Mouse (Mus musculus) heart, embryonic 14.5 days (tissue): Measurements from ENCODE around the gene Slc34a2. TPM values are rescaled to one million over a fixed set of nuclear protein-coding genes. Genes with fewer than 3 reads are reported as not detected.

Experiments
- ATAC-seq: fragments of 200-750 bp; cut with Nextera tagmentation; 2 replicates; pipeline ENCODE4 v1.8.0; 2017; ENCODE audit warnings: low read depth, moderate TSS enrichment; ENCODE audit not compliant: insufficient number of reproducible peaks, insufficient read depth, low FRiP score
- H3K27ac ChIP-seq, 2 experiments: fragments of 200-500 bp in 1 of 2; fragments of 300-500 bp in 1 of 2; sonication (generic) in 1 of 2; replicated peaks in 1 of 2; 2 replicates each; pipeline ENCODE4 v1.5.1; 2012 to 2014; ENCODE audit warnings: low read depth in 2 of 2, low read length in 2 of 2, control low read depth in 1 of 2, mild to moderate bottlenecking in 1 of 2, mixed read lengths in 1 of 2; ENCODE audit not compliant: control insufficient read depth in 1 of 2, insufficient read depth in 1 of 2
- H3K27me3 ChIP-seq: fragments of 300-500 bp; sonication (generic); 2 replicates; pipeline ENCODE4 v1.6.1; 2014; ENCODE audit warnings: mild to moderate bottlenecking, low read length, control low read depth; ENCODE audit not compliant: control insufficient read depth, insufficient read depth
- H3K36me3 ChIP-seq: fragments of 300-500 bp; sonication (generic); 2 replicates; pipeline ENCODE4 v1.6.1; 2014; ENCODE audit warnings: mild to moderate bottlenecking, control low read depth, low read length, mixed read lengths; ENCODE audit not compliant: control insufficient read depth, insufficient read depth
- H3K4me1 ChIP-seq, 2 experiments: fragments of 200-500 bp in 1 of 2; fragments of 300-500 bp in 1 of 2; sonication (generic) in 1 of 2; 2 replicates each; pipeline ENCODE4 v1.6.1; 2012 to 2014; ENCODE audit warnings: low read length in 2 of 2, control low read depth in 1 of 2, mixed read lengths in 1 of 2; ENCODE audit not compliant: control insufficient read depth in 2 of 2, insufficient read depth in 2 of 2
- H3K4me2 ChIP-seq: fragments of 300-500 bp; sonication (generic); 2 replicates; pipeline ENCODE4 v1.6.1; 2014; ENCODE audit warnings: mild to moderate bottlenecking, low read length
- H3K4me3 ChIP-seq, 2 experiments: fragments of 200-500 bp in 1 of 2; fragments of 300-500 bp in 1 of 2; sonication (generic) in 1 of 2; 2 replicates each; pipeline ENCODE4 v1.5.1; 2012 to 2014; ENCODE audit warnings: low read length in 2 of 2, mild to moderate bottlenecking in 2 of 2, control low read depth in 1 of 2, low read depth in 1 of 2, moderate library complexity in 1 of 2; ENCODE audit not compliant: control insufficient read depth in 1 of 2, insufficient read depth in 1 of 2
- H3K9ac ChIP-seq: fragments of 300-500 bp; sonication (generic); 2 replicates; pipeline ENCODE4 v1.6.1; 2014; ENCODE audit warnings: mild to moderate bottlenecking, low read length
- H3K9me3 ChIP-seq: fragments of 300-500 bp; sonication (generic); 2 replicates; pipeline ENCODE4 v1.6.1; 2016; ENCODE audit warnings: low read length, control low read depth; ENCODE audit not compliant: control insufficient read depth
- WGBS: fragments of 180-500 bp; shearing (Covaris S2); extraction: QIAGEN DNeasy Blood & Tissue Kit; methylation state at CpG from one replicate; pipeline ENCODE4 v1.1.7; 2014; 5-methylcytosine and 5-hydroxymethylcytosine counted together
- polyA plus RNA-seq: library from polyadenylated mRNA; unstranded; fragments of >200 nt; fragmentation: Nextera tagmentation; extraction: Ambion mirVana; gene quantifications from 2 replicates; pipeline ENCODE4 v1.2.1, GENCODE M21; 2014

Gene Slc34a2
- polyA plus RNA-seq, 1 experiment from 2014 or later: not detected

GRCm38 (mm10) chr5:53053246-53053645 lies 15.4 kb downstream of the Slc34a2 start:
- Histone ChIP-seq H3K27ac (no peak overlapping the region), H3K4me1 (peaks cover 3 to 4% of the 10 kb centered on the region in 2 experiments; a peak in 2 of 4 replicates), H3K4me2 (no peak overlapping the region), H3K27me3 (peaks cover 22% of the 10 kb centered on the region), H3K4me3 (no peak overlapping the region), H3K9ac (no peak overlapping the region), H3K36me3 (no peaks in the 10 kb centered on the region), H3K9me3 (no peaks in the 10 kb centered on the region)
- 80% methylated on average over 2 of the region's 2 CpGs for WGBS
- ATAC-seq: no peak

- no peaks in the 10 kb centered on the region for H3K27me3 ChIP-seq
- WGBS: 87% methylated on average over 9 of the region's 9 CpGs
These were observed 23.8 kb downstream of the Slc34a2 start for GRCm38 (mm10) chr5:53061532-53062130.

GRCm38 (mm10) chr5:53074553-53074952 lies 36.7 kb downstream of the Slc34a2 start:
- WGBS: 39% methylated on average over 6 of the region's 6 CpGs

More at GRCm38 (mm10) chr5:53061532-53062130, 23.8 kb downstream of the Slc34a2 start:
- no peak overlapping the region for H3K4me3 ChIP-seq
- no peak overlapping the region for H3K4me2 ChIP-seq
- peaks cover 0 to 5% of the 10 kb centered on the region in 2 experiments; a peak in 2 of 4 replicates for H3K4me1 ChIP-seq
- no peak overlapping the region for H3K9ac ChIP-seq
- no peak overlapping the region for H3K27ac ChIP-seq
- H3K9me3 ChIP-seq: no peaks in the 10 kb centered on the region
- ATAC-seq: no peak
- no peaks in the 10 kb centered on the region for H3K36me3 ChIP-seq

GRCm38 (mm10) chr5:53078453-53078852 lies 40.6 kb downstream of the Slc34a2 start:
- Histone ChIP-seq H3K27me3 (no peaks in the 10 kb centered on the region), H3K4me3 (no peak overlapping the region), H3K4me1 (peaks cover 0 to 3% of the 10 kb centered on the region in 2 experiments; a peak in 1 of 4 replicates), H3K36me3 (no peaks in the 10 kb centered on the region), H3K4me2 (no peak overlapping the region), H3K27ac (no peak overlapping the region), H3K9ac (no peak overlapping the region), H3K9me3 (no peaks in the 10 kb centered on the region)
- no peak for ATAC-seq
- WGBS: 13% methylated on average over 4 of the region's 4 CpGs

More at GRCm38 (mm10) chr5:53074553-53074952, 36.7 kb downstream of the Slc34a2 start:
- H3K27me3 ChIP-seq: no peaks in the 10 kb centered on the region
- H3K9ac ChIP-seq: no peak overlapping the region
- H3K27ac ChIP-seq: no peak overlapping the region
- no peak overlapping the region for H3K4me2 ChIP-seq
- no peaks in the 10 kb centered on the region for H3K9me3 ChIP-seq
- H3K4me1 ChIP-seq: peaks cover 0 to 3% of the 10 kb centered on the region in 2 experiments; a peak in 1 of 4 replicates
- no peak for ATAC-seq
- no peaks in the 10 kb centered on the region for H3K36me3 ChIP-seq
- no peak overlapping the region for H3K4me3 ChIP-seq

- WGBS: 72% methylated on average over 7 of the region's 7 CpGs
- Histone ChIP-seq H3K36me3 (no peaks in the 10 kb centered on the region), H3K4me3 (no peak overlapping the region)
These were observed 49.6 kb downstream of the Slc34a2 start for GRCm38 (mm10) chr5:53087452-53087851.

GRCm38 (mm10) chr5:53091331-53091730 lies 53.5 kb downstream of the Slc34a2 start:
- H3K27ac ChIP-seq: no peak overlapping the region

More at GRCm38 (mm10) chr5:53087452-53087851, 49.6 kb downstream of the Slc34a2 start:
- no peak for ATAC-seq
- Histone ChIP-seq H3K4me1 (no peaks in the 10 kb centered on the region), H3K9me3 (no peaks in the 10 kb centered on the region), H3K4me2 (no peak overlapping the region), H3K27me3 (no peaks in the 10 kb centered on the region), H3K27ac (no peak overlapping the region), H3K9ac (no peak overlapping the region)

GRCm38 (mm10) chr5:53101848-53102473 lies 64.1 kb downstream of the Slc34a2 start:
- no peaks in the 10 kb centered on the region for H3K27me3 ChIP-seq
- 81% methylated on average over 12 of the region's 12 CpGs for WGBS
- H3K9me3 ChIP-seq: no peaks in the 10 kb centered on the region
- ATAC-seq: no peak
- no peak overlapping the region for H3K9ac ChIP-seq
- no peaks in the 10 kb centered on the region for H3K36me3 ChIP-seq
- no peaks in the 10 kb centered on the region for H3K4me1 ChIP-seq
- no peak overlapping the region for H3K4me3 ChIP-seq
- no peak overlapping the region for H3K27ac ChIP-seq
- no peak overlapping the region for H3K4me2 ChIP-seq

More at GRCm38 (mm10) chr5:53091331-53091730, 53.5 kb downstream of the Slc34a2 start:
- H3K4me1 ChIP-seq: no peaks in the 10 kb centered on the region
- no peak overlapping the region for H3K4me2 ChIP-seq
- no peak for ATAC-seq
- H3K4me3 ChIP-seq: no peak overlapping the region
- no peaks in the 10 kb centered on the region for H3K27me3 ChIP-seq
- WGBS: 63% methylated on average over 3 of the region's 3 CpGs
- H3K9me3 ChIP-seq: no peaks in the 10 kb centered on the region
- H3K36me3 ChIP-seq: no peaks in the 10 kb centered on the region
- no peak overlapping the region for H3K9ac ChIP-seq
